Mouse (Mus musculus) hindbrain, embryonic 12.5 days (tissue): ENCODE measurements around the gene Chrdl1. TPM values are rescaled to one million over a fixed set of nuclear protein-coding genes. Genes with fewer than 3 reads are reported as not detected.

ENCODE experiments used
- ATAC-seq: fragments of 200-750 bp; cut with Nextera tagmentation; 2 replicates; pipeline ENCODE4 v1.8.0; 2017; ENCODE audit warnings: moderate TSS enrichment; ENCODE audit not compliant: low FRiP score
- H3K27ac ChIP-seq: fragments of 300-500 bp; sonication (generic); 2 replicates; pipeline ENCODE4 v1.5.1; 2016; ENCODE audit warnings: mild to moderate bottlenecking
- H3K27me3 ChIP-seq: fragments of 300-500 bp; sonication (generic); 2 replicates; pipeline ENCODE4 v1.6.1; 2016; ENCODE audit warnings: mild to moderate bottlenecking
- H3K36me3 ChIP-seq: fragments of 300-500 bp; sonication (generic); 2 replicates; pipeline ENCODE4 v1.6.1; 2016; ENCODE audit warnings: mild to moderate bottlenecking
- H3K4me1 ChIP-seq: fragments of 300-500 bp; sonication (generic); 2 replicates; pipeline ENCODE4 v1.6.1; 2016
- H3K4me2 ChIP-seq: fragments of 300-500 bp; sonication (generic); replicated peaks from 2 replicates; pipeline ENCODE4 v1.6.1; 2016; ENCODE audit warnings: mild to moderate bottlenecking
- H3K4me3 ChIP-seq: fragments of 300-500 bp; sonication (generic); 2 replicates; pipeline ENCODE4 v1.5.1; 2016; ENCODE audit warnings: mild to moderate bottlenecking
- H3K9ac ChIP-seq: fragments of 300-500 bp; sonication (generic); 2 replicates; pipeline ENCODE4 v1.6.1; 2016; ENCODE audit warnings: mild to moderate bottlenecking, moderate library complexity
- H3K9me3 ChIP-seq: fragments of 300-500 bp; sonication (generic); replicated peaks from 2 replicates; pipeline ENCODE4 v1.6.1; 2016; ENCODE audit warnings: mild to moderate bottlenecking
- WGBS: fragments of 180-500 bp; shearing (Covaris S2); methylation state at CpG from one replicate; pipeline ENCODE4 v1.1.7; 2016; 5-methylcytosine and 5-hydroxymethylcytosine counted together
- polyA plus RNA-seq: library from polyadenylated mRNA; unstranded; fragments of >200 nt; fragmentation: Nextera tagmentation; extraction: Ambion mirVana; gene quantifications from 2 replicates; pipeline ENCODE4 v1.2.1, GENCODE M21; 2016

Gene Chrdl1
- 10.4 and 12.5 TPM in 2 replicates for polyA plus RNA-seq

GRCm38 (mm10) chrX:143393791-143394369 lies at the start of gene Chrdl1:
Chrdl1 (minus strand) TSS chrX:143394262.
- H3K4me3 ChIP-seq = peak within 1 kb of the TSS; percentile 43
- no peaks in the 10 kb centered on the region for H3K36me3 ChIP-seq
- no peaks in the 10 kb centered on the region for H3K4me1 ChIP-seq
- H3K9me3 ChIP-seq = no peaks in the 10 kb centered on the region
- peak; percentile 50; the same call in 1 of the 2 replicates for ATAC-seq
- H3K9ac ChIP-seq = peak within 1 kb of the TSS; percentile 41; the same call in 1 of the 2 replicates
- no peak within 1 kb of the TSS for H3K27ac ChIP-seq
- peak within 1 kb of the TSS; percentile 59 for H3K4me2 ChIP-seq
- H3K27me3 ChIP-seq = peaks cover 31% of the 10 kb centered on the region
- WGBS = 19% methylated on average over 36 of the region's 37 CpGs

GRCm38 (mm10) chrX:143442638-143443037 lies 48.6 kb upstream of the Chrdl1 start:
- WGBS = 68% methylated on average over 4 of the region's 4 CpGs
- Histone ChIP-seq H3K4me1 (no peaks in the 10 kb centered on the region), H3K4me3 (no peak overlapping the region), H3K27ac (no peak overlapping the region), H3K27me3 (peaks cover 9% of the 10 kb centered on the region), H3K36me3 (no peaks in the 10 kb centered on the region), H3K9ac (no peak overlapping the region), H3K4me2 (no peak overlapping the region), H3K9me3 (no peaks in the 10 kb centered on the region)
- ATAC-seq = no peak

- Histone ChIP-seq H3K27me3 (peaks cover 8% of the 10 kb centered on the region; the same call in 1 of the 2 replicates), H3K36me3 (no peaks in the 10 kb centered on the region), H3K4me3 (no peak overlapping the region), H3K27ac (no peak overlapping the region), H3K4me2 (no peak overlapping the region), H3K9ac (no peak overlapping the region), H3K4me1 (no peaks in the 10 kb centered on the region), H3K9me3 (no peaks in the 10 kb centered on the region)
- ATAC-seq = no peak
- WGBS = 72% methylated on average over 2 of the region's 2 CpGs
Observed at GRCm38 (mm10) chrX:143404601-143405000, 10.5 kb upstream of the Chrdl1 start.

GRCm38 (mm10) chrX:143366256-143366959 lies 27.7 kb downstream of the Chrdl1 start:
- H3K9ac ChIP-seq = no peak overlapping the region
- WGBS = 56% methylated on average over 4 of the region's 4 CpGs
- H3K4me1 ChIP-seq = no peaks in the 10 kb centered on the region
- no peaks in the 10 kb centered on the region for H3K36me3 ChIP-seq
- ATAC-seq = no peak
- no peak overlapping the region for H3K4me2 ChIP-seq
- no peaks in the 10 kb centered on the region for H3K27me3 ChIP-seq
- no peak overlapping the region for H3K27ac ChIP-seq
- no peaks in the 10 kb centered on the region for H3K9me3 ChIP-seq
- H3K4me3 ChIP-seq = no peak overlapping the region

- 30% methylated on average over 5 of the region's 5 CpGs for WGBS
- H3K36me3 ChIP-seq = no peaks in the 10 kb centered on the region
- H3K4me2 ChIP-seq = no peak overlapping the region
- 0 out of 2 replicates have a peak, but pooled peaks cover 2% of the 10 kb centered on the region for H3K4me1 ChIP-seq
- no peak overlapping the region for H3K9ac ChIP-seq
- H3K27me3 ChIP-seq = peaks cover 14% of the 10 kb centered on the region
- ATAC-seq = no peak
- no peak overlapping the region for H3K4me3 ChIP-seq
- H3K9me3 ChIP-seq = no peaks in the 10 kb centered on the region
- no peak overlapping the region for H3K27ac ChIP-seq
Observed at GRCm38 (mm10) chrX:143347227-143347626, 46.8 kb downstream of the Chrdl1 start.

- Histone ChIP-seq H3K9me3 (no peaks in the 10 kb centered on the region), H3K36me3 (no peaks in the 10 kb centered on the region), H3K4me3 (no peak overlapping the region), H3K9ac (no peak overlapping the region), H3K27ac (no peak overlapping the region), H3K27me3 (peaks cover 14% of the 10 kb centered on the region), H3K4me1 (0 out of 2 replicates have a peak, but pooled peaks cover 2% of the 10 kb centered on the region), H3K4me2 (no peak overlapping the region)
- ATAC-seq = no peak
- WGBS = 45% methylated on average over 3 of the region's 3 CpGs
Observed at GRCm38 (mm10) chrX:143346739-143347138, 47.3 kb downstream of the Chrdl1 start.

- H3K9me3 ChIP-seq = no peaks in the 10 kb centered on the region
- no peaks in the 10 kb centered on the region for H3K36me3 ChIP-seq
- 0 out of 2 replicates have a peak, but pooled peaks cover 2% of the 10 kb centered on the region for H3K4me1 ChIP-seq
- H3K4me3 ChIP-seq = no peak overlapping the region
- no peak overlapping the region for H3K9ac ChIP-seq
- no peak overlapping the region for H3K27ac ChIP-seq
- WGBS = 68% methylated on average over 5 of the region's 5 CpGs
- ATAC-seq = no peak
- peaks cover 14% of the 10 kb centered on the region for H3K27me3 ChIP-seq
- no peak overlapping the region for H3K4me2 ChIP-seq
Observed at GRCm38 (mm10) chrX:143344509-143345495, 49.3 kb downstream of the Chrdl1 start.

GRCm38 (mm10) chrX:143338156-143338555 lies 55.9 kb downstream of the Chrdl1 start:
- Histone ChIP-seq H3K36me3 (no peaks in the 10 kb centered on the region), H3K9me3 (no peaks in the 10 kb centered on the region), H3K27ac (no peak overlapping the region), H3K4me2 (no peak overlapping the region), H3K4me3 (no peak overlapping the region), H3K27me3 (peaks cover 18% of the 10 kb centered on the region; the same call in 1 of the 2 replicates), H3K9ac (no peak overlapping the region), H3K4me1 (no peaks in the 10 kb centered on the region)
- ATAC-seq = no peak
- 39% methylated on average over 4 of the region's 4 CpGs for WGBS

GRCm38 (mm10) chrX:143337561-143337960 lies 56.5 kb downstream of the Chrdl1 start:
- H3K4me2 ChIP-seq = no peak overlapping the region
- no peak overlapping the region for H3K9ac ChIP-seq
- no peaks in the 10 kb centered on the region for H3K4me1 ChIP-seq
- no peak for ATAC-seq
- H3K4me3 ChIP-seq = no peak overlapping the region
- H3K27me3 ChIP-seq = peaks cover 18% of the 10 kb centered on the region; the same call in 1 of the 2 replicates
- no peak overlapping the region for H3K27ac ChIP-seq
- H3K9me3 ChIP-seq = no peaks in the 10 kb centered on the region
- WGBS = 40% methylated on average over 3 of the region's 3 CpGs
- no peaks in the 10 kb centered on the region for H3K36me3 ChIP-seq

GRCm38 (mm10) chrX:143336661-143337060 lies 57.4 kb downstream of the Chrdl1 start:
- no peak overlapping the region for H3K4me2 ChIP-seq
- H3K9me3 ChIP-seq = no peaks in the 10 kb centered on the region
- H3K9ac ChIP-seq = no peak overlapping the region
- ATAC-seq = no peak
- 93% methylated on average over 4 of the region's 4 CpGs for WGBS
- H3K27me3 ChIP-seq = peaks cover 18% of the 10 kb centered on the region; the same call in 1 of the 2 replicates
- no peak overlapping the region for H3K4me3 ChIP-seq
- H3K36me3 ChIP-seq = no peaks in the 10 kb centered on the region
- H3K4me1 ChIP-seq = no peaks in the 10 kb centered on the region
- H3K27ac ChIP-seq = no peak overlapping the region

- no peaks in the 10 kb centered on the region for H3K9me3 ChIP-seq
- no peak for ATAC-seq
- no peak overlapping the region for H3K4me2 ChIP-seq
- H3K27ac ChIP-seq = no peak overlapping the region
- H3K9ac ChIP-seq = no peak overlapping the region
- 55% methylated on average over 5 of the region's 5 CpGs for WGBS
- H3K27me3 ChIP-seq = peaks cover 21% of the 10 kb centered on the region; the same call in 1 of the 2 replicates
- no peaks in the 10 kb centered on the region for H3K4me1 ChIP-seq
- H3K36me3 ChIP-seq = no peaks in the 10 kb centered on the region
- H3K4me3 ChIP-seq = no peak overlapping the region
Observed at GRCm38 (mm10) chrX:143335846-143336245, 58.2 kb downstream of the Chrdl1 start.

GRCm38 (mm10) chrX:143313166-143313565 lies 80.9 kb downstream of the Chrdl1 start:
- H3K9ac ChIP-seq = no peak overlapping the region
- no peak overlapping the region for H3K27ac ChIP-seq
- H3K36me3 ChIP-seq = no peaks in the 10 kb centered on the region
- H3K27me3 ChIP-seq = 0 out of 2 replicates have a peak, but pooled peaks cover 2% of the 10 kb centered on the region
- no peaks in the 10 kb centered on the region for H3K9me3 ChIP-seq
- no peak overlapping the region for H3K4me2 ChIP-seq
- WGBS = 91% methylated on average over 3 of the region's 3 CpGs
- no peaks in the 10 kb centered on the region for H3K4me1 ChIP-seq
- ATAC-seq = no peak
- no peak overlapping the region for H3K4me3 ChIP-seq
